In the genomic region with DNA sequence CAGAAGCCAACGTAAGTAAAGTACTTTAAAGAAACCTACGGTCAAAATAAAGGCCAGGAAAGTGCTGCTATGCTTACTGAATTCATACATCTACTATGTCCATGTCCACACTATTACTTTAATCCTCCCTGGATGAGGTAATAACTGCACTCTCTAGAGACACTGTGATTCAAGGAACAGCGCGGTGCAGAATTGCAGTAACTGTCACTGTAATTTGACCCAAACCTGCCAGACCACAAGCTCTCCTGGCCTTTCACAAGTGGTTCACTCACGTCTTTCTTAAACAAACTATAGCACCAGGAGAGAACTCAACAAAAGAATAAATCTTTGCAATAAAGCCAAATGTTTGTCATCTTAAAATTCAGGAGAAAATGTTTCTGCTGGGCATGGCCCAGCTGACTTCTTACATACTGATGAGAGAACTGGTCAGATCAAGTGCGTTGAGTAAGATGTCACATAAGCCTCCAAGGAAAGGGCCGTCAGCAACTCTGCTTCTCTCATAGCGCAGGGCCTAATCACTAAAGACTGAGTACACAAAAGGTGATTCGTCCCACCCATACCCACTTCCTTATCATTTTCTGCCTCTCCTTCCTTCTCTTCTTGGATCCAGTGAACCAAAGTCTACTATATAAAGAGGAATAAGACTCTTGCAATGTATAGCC, we compare ENCODE assay signal across 13 mouse cellular contexts.
"Had no signal": no experiment of that assay in that cellular context is flagged by ENCODE, and none has a peak within 500 bp of the region (broad histone marks: within the 10 kb centered on the region; RNA-seq: fewer than 3 reads in every experiment).

No protein-coding gene starts in this region.

- DNase-seq: kidney, adult 9 months; kidney, postnatal 25 days; right cerebral cortex, postnatal 14 days; thymus, postnatal 36 days had no signal

- H3K4me3 ChIP-seq: left cerebral cortex, adult 2 months; limb, embryonic 10.5 days; liver, embryonic 15.5 days; megakaryocyte, embryonic 14.5 days; midbrain, embryonic 12.5 days had no signal

- H3K27ac ChIP-seq: left cerebral cortex, adult 2 months; limb, embryonic 10.5 days; liver, embryonic 15.5 days; macrophage; midbrain, embryonic 12.5 days had no signal

- H3K4me1 ChIP-seq: liver, embryonic 15.5 days; megakaryocyte, embryonic 14.5 days had no signal

- H3K9ac ChIP-seq: liver, embryonic 15.5 days; midbrain, embryonic 12.5 days had no signal

- H3K27me3 ChIP-seq: liver, embryonic 15.5 days; megakaryocyte, embryonic 14.5 days; midbrain, embryonic 12.5 days had no signal

- ATAC-seq: intestine, embryonic 16.5 days; midbrain, embryonic 16.5 days had no signal

- H3K9me3 ChIP-seq: limb, embryonic 10.5 days; liver, embryonic 15.5 days; midbrain, embryonic 12.5 days had no signal

- H3K4me2 ChIP-seq: liver, embryonic 11.5 days; liver, embryonic 15.5 days; midbrain, embryonic 12.5 days had no signal
